8 mouse cellular contexts compared by ENCODE assay signal in the genomic region with DNA sequence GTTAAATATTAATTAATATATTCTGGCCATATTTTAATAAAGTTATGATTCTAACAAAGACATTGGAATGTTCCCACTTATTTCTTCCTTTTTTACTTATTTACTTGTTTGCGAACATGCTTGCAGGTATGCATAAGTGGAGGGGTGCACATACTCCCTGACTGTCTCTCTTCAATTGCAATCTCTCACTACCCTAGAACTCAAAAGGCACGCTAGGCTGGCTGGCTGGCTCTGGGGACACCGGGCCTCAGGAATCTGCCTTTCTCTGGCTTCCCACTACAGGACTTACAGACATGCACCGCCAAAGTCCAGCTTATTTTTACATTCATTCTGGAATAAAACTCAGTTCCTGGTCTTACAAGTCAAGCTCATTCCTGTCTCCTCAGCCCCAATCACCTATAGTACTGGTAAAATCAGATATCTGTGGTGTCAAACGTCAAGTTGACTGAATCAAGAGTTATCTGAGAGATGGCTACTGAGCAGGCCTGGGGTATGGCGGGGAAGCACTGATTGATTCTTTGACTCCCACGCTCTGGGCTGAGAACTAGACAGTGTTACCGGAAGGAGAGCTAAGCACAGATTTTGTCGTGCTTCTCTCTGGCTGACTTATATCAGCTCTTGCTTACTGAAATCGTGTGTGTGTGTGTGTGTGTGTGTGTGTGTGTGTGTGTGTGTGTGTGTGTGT. TPM values are rescaled to one million over a fixed set of nuclear protein-coding genes. Genes with fewer than 3 reads are reported as not detected.
DNase-seq lines count a peak whose midpoint lies in the region; ATAC-seq lines count a peak whose summit lies in the region.

No protein-coding gene starts in this region.

- H3K27ac ChIP-seq in forebrain, embryonic 11.5 days (ENCODE audit: low read depth, low read length): no peak overlapping the region
- H3K27ac ChIP-seq in forebrain, embryonic 10.5 days: no peak overlapping the region
- H3K27ac ChIP-seq in lung, embryonic 15.5 days: no peak overlapping the region
- no peak overlapping the region for H3K27ac ChIP-seq in hindbrain, embryonic 13.5 days
- H3K27ac ChIP-seq in neural tube, embryonic 13.5 days (replicated peaks): no peak overlapping the region

- H3K9me3 ChIP-seq in forebrain, embryonic 11.5 days (ENCODE audit: control insufficient read depth, low read length): no peaks in the 10 kb centered on the region
- no peaks in the 10 kb centered on the region for H3K9me3 ChIP-seq in forebrain, embryonic 10.5 days
- H3K9me3 ChIP-seq in lung, embryonic 15.5 days: no peaks in the 10 kb centered on the region
- no peaks in the 10 kb centered on the region for H3K9me3 ChIP-seq in hindbrain, embryonic 13.5 days
- H3K9me3 ChIP-seq in neural tube, embryonic 13.5 days: no peaks in the 10 kb centered on the region

- H3K4me2 ChIP-seq in forebrain, embryonic 11.5 days (ENCODE audit: low read depth, low read length, severe bottlenecking): no peak overlapping the region
- H3K4me2 ChIP-seq in lung, embryonic 15.5 days: peak overlapping the region; percentile 13; the same call in 1 of the 2 replicates
- H3K4me2 ChIP-seq in hindbrain, embryonic 13.5 days: no peak overlapping the region
- H3K4me2 ChIP-seq in neural tube, embryonic 13.5 days: 0 out of 2 replicates have a peak overlapping the region, but pooled peaks have one; percentile 1

- no peaks in the 10 kb centered on the region for H3K27me3 ChIP-seq in forebrain, embryonic 11.5 days (ENCODE audit: control insufficient read depth, insufficient read depth, low read length)
- no peaks in the 10 kb centered on the region for H3K27me3 ChIP-seq in forebrain, embryonic 10.5 days (ENCODE audit: poor library complexity, severe bottlenecking)
- no peaks in the 10 kb centered on the region for H3K27me3 ChIP-seq in lung, embryonic 15.5 days
- H3K27me3 ChIP-seq in hindbrain, embryonic 13.5 days: no peaks in the 10 kb centered on the region
- no peaks in the 10 kb centered on the region for H3K27me3 ChIP-seq in neural tube, embryonic 13.5 days

- no peaks in the 10 kb centered on the region for H3K4me1 ChIP-seq in forebrain, embryonic 11.5 days (replicated peaks; ENCODE audit: control insufficient read depth, insufficient read depth, low read length)
- peaks cover 5% of the 10 kb centered on the region; the same call in 1 of the 2 replicates for H3K4me1 ChIP-seq in forebrain, embryonic 10.5 days
- H3K4me1 ChIP-seq in lung, embryonic 15.5 days: no peaks in the 10 kb centered on the region
- H3K4me1 ChIP-seq in hindbrain, embryonic 13.5 days (replicated peaks): no peaks in the 10 kb centered on the region
- H3K4me1 ChIP-seq in neural tube, embryonic 13.5 days (replicated peaks): no peaks in the 10 kb centered on the region

- H3K4me3 ChIP-seq in forebrain, embryonic 11.5 days (ENCODE audit: low read depth, low read length): no peak overlapping the region
- H3K4me3 ChIP-seq in forebrain, embryonic 10.5 days: no peak overlapping the region; the same call in 1 of the 2 replicates
- H3K4me3 ChIP-seq in lung, embryonic 15.5 days: no peak overlapping the region
- H3K4me3 ChIP-seq in hindbrain, embryonic 13.5 days: no peak overlapping the region
- no peak overlapping the region for H3K4me3 ChIP-seq in neural tube, embryonic 13.5 days

- peak; percentile 51 for DNase-seq in forebrain, embryonic 11.5 days (ENCODE audit: low spot score)
- DNase-seq in forebrain, embryonic 10.5 days (ENCODE audit: extremely low spot score, low spot score): no peak
- DNase-seq in lung, postnatal 36 days: no peak
- DNase-seq in adrenal gland, adult 18-20 months (ENCODE audit: low spot score in 2 of 2): no peak
- DNase-seq in kidney, postnatal 36 days: no peak

- WGBS in forebrain, embryonic 11.5 days: 65% methylated on average over 10 of the region's 10 CpGs
- WGBS in forebrain, embryonic 10.5 days: 58% methylated on average over 10 of the region's 10 CpGs
- WGBS in lung, embryonic 15.5 days: 58% methylated on average over 10 of the region's 10 CpGs
- 65% methylated on average over 10 of the region's 10 CpGs for WGBS in hindbrain, embryonic 13.5 days
- WGBS in neural tube, embryonic 13.5 days: 61% methylated on average over 10 of the region's 10 CpGs

- H3K36me3 ChIP-seq in forebrain, embryonic 11.5 days (ENCODE audit: control insufficient read depth, insufficient read depth, low read length): no peaks in the 10 kb centered on the region
- H3K36me3 ChIP-seq in forebrain, embryonic 10.5 days (replicated peaks): no peaks in the 10 kb centered on the region
- peaks cover 7% of the 10 kb centered on the region; the same call in 1 of the 2 replicates for H3K36me3 ChIP-seq in lung, embryonic 15.5 days
- H3K36me3 ChIP-seq in hindbrain, embryonic 13.5 days: no peaks in the 10 kb centered on the region
- H3K36me3 ChIP-seq in neural tube, embryonic 13.5 days: no peaks in the 10 kb centered on the region

- no peak overlapping the region for H3K9ac ChIP-seq in forebrain, embryonic 11.5 days (ENCODE audit: low read length)
- no peak overlapping the region for H3K9ac ChIP-seq in lung, embryonic 15.5 days
- no peak overlapping the region for H3K9ac ChIP-seq in hindbrain, embryonic 13.5 days
- H3K9ac ChIP-seq in neural tube, embryonic 13.5 days: no peak overlapping the region

- peak; percentile 22; the same call in 1 of the 2 replicates for ATAC-seq in forebrain, embryonic 11.5 days (replicated peaks; ENCODE audit: low FRiP score)
- ATAC-seq in lung, embryonic 15.5 days (ENCODE audit: borderline replicate concordance, extremely low read depth, low FRiP score, low TSS enrichment): no peak
- ATAC-seq in hindbrain, embryonic 13.5 days (ENCODE audit: low FRiP score): 0 out of 2 replicates have a peak, but pooled peaks have one; percentile 39
- ATAC-seq in neural tube, embryonic 13.5 days (ENCODE audit: low read depth): peak; percentile 50

RNA-seq across cellular contexts. Expression of gene Tfpi, which starts 21.9 kb away (rescaled TPM):
- polyA plus RNA-seq in forebrain, embryonic 11.5 days (2014; fragmentation: Nextera tagmentation; extraction: Ambion mirVana): 9.0 and 9.9 TPM in 2 replicates
- 9.4 and 11.2 TPM in 2 replicates for polyA plus RNA-seq in forebrain, embryonic 10.5 days (2016; fragmentation: Nextera tagmentation; extraction: Ambion mirVana)
- 61.3 and 64.5 TPM in 2 replicates for polyA plus RNA-seq in lung, embryonic 15.5 days (2015; fragmentation: Nextera tagmentation; extraction: Ambion mirVana)
- 19.7 and 22.1 TPM in 2 replicates for polyA plus RNA-seq in hindbrain, embryonic 13.5 days (2015; fragmentation: Nextera tagmentation; extraction: Ambion mirVana)
- polyA plus RNA-seq in neural tube, embryonic 13.5 days (2015; fragmentation: Nextera tagmentation; extraction: Ambion mirVana): 26.3 and 28.7 TPM in 2 replicates
- total RNA-seq in adrenal gland, adult 18-20 months (2021): 10 to 100 TPM; 29.0 to 63.0 TPM

RNA-seq across cellular contexts. Expression of gene Calcrl, which starts 29.5 kb away (rescaled TPM):
- 13.3 and 14.1 TPM in 2 replicates for polyA plus RNA-seq in forebrain, embryonic 11.5 days (2014; fragmentation: Nextera tagmentation; extraction: Ambion mirVana)
- 9.5 and 10.4 TPM in 2 replicates for polyA plus RNA-seq in forebrain, embryonic 10.5 days (2016; fragmentation: Nextera tagmentation; extraction: Ambion mirVana)
- polyA plus RNA-seq in lung, embryonic 15.5 days (2015; fragmentation: Nextera tagmentation; extraction: Ambion mirVana): 60.6 and 77.1 TPM in 2 replicates
- polyA plus RNA-seq in hindbrain, embryonic 13.5 days (2015; fragmentation: Nextera tagmentation; extraction: Ambion mirVana): 12.5 and 14.2 TPM in 2 replicates
- 16.8 and 20.8 TPM in 2 replicates for polyA plus RNA-seq in neural tube, embryonic 13.5 days (2015; fragmentation: Nextera tagmentation; extraction: Ambion mirVana)
- total RNA-seq in adrenal gland, adult 18-20 months (2021): 10 to 100 TPM; 23.5 to 27.5 TPM

Comparison
In these comparisons a context has a peak if more than half of its experiments do, and no peak if none do; other contexts are left out.
1. H3K4me2 ChIP-seq: peak in lung, embryonic 15.5 days (single experiment) and neural tube, embryonic 13.5 days (single experiment); none in forebrain, embryonic 11.5 days (single experiment) and hindbrain, embryonic 13.5 days (single experiment).